Mouse (Mus musculus): ENCODE data around the gene Grik5. TPM values are rescaled to one million over a fixed set of nuclear protein-coding genes. Genes with fewer than 3 reads are reported as not detected.

The Grik5 gene
- polyA plus RNA-seq, 1 experiment: 31.5 TPM

GRCm38 (mm10) chr7:25034796-25035195 is 37.4 kb downstream of the Grik5 start:
- Histone ChIP-seq H3K9ac (ENCODE audit: low read depth, poor library complexity, severe bottlenecking) (no peak overlapping the region), H3K4me1 (ENCODE audit: control insufficient read depth, insufficient read depth, low read length) (no peaks in the 10 kb centered on the region), H3K36me3 (ENCODE audit: control insufficient read depth, insufficient read depth, low read length, poor library complexity, severe bottlenecking) (no peaks in the 10 kb centered on the region), H3K27me3 (ENCODE audit: control insufficient read depth, insufficient read depth, low read length, poor library complexity, severe bottlenecking) (no peaks in the 10 kb centered on the region), H3K4me3 (ENCODE audit: low read depth, low read length) (no peak overlapping the region), H3K27ac (ENCODE audit: insufficient read depth, low read length) (no peak overlapping the region), H3K9me3 (replicated peaks; ENCODE audit: control insufficient read depth, insufficient read depth, low read length, poor library complexity, severe bottlenecking) (no peaks in the 10 kb centered on the region)
- no peak for TF ChIP-seq CTCF (IDR thresholded peaks at IDR 0.05; ENCODE audit: low read depth, low read length)
- no peak for TF ChIP-seq POLR2A (IDR thresholded peaks at IDR 0.05; ENCODE audit: insufficient read depth, low read length)
- no peak for TF ChIP-seq EP300 (IDR thresholded peaks at IDR 0.05; ENCODE audit: insufficient read depth, low read depth, low read length)

- no peaks in the 10 kb centered on the region for H3K9me3 ChIP-seq (replicated peaks; ENCODE audit: control insufficient read depth, insufficient read depth, low read length, poor library complexity, severe bottlenecking)
- H3K36me3 ChIP-seq (ENCODE audit: control insufficient read depth, insufficient read depth, low read length, poor library complexity, severe bottlenecking): no peaks in the 10 kb centered on the region
- TF ChIP-seq EP300 (IDR thresholded peaks at IDR 0.05; ENCODE audit: insufficient read depth, low read depth, low read length) (no peak), CTCF (IDR thresholded peaks at IDR 0.05; ENCODE audit: low read depth, low read length) (no peak), POLR2A (IDR thresholded peaks at IDR 0.05; ENCODE audit: insufficient read depth, low read length) (no peak)
Observed at GRCm38 (mm10) chr7:25031528-25031927, 40.6 kb downstream of the Grik5 start.

DNA sequence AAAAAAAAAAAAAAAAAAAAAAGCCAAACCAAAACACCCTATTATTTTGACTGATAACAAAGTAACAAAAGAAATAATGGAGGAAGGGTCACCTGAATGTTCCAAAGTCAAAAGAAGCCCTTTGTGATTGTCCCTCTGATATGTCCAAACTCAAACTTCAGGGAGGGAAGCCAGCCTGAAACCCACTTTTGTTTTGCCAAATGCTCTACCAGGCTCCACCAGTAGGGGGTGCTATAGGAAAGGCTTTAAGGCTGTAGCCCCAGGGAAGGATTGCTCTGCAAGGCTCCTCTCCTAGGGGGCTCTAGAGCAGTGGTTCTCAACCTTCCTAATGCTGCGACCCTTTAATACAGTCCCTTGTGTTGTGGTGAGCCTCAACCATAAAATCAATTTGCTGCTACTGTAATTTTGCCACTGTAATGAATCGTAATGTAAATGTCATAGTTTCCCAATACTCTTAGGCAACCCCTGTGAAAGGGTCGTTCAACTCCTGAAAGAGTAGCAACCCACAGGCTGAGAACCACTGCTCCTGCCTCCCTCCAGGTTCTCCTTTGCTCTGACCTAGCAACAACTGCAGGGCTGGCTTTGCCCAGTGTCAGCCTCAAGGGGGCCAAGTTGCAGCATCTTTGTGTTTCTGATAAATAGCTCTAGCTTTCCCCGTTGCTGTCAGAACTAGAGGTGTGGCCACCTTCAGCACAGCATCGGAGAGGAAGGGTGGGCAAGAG is 42.0 kb downstream of the Grik5 start:
- Histone ChIP-seq H3K27me3 (ENCODE audit: control insufficient read depth, insufficient read depth, low read length, poor library complexity, severe bottlenecking) (no peaks in the 10 kb centered on the region), H3K9ac (ENCODE audit: low read depth, poor library complexity, severe bottlenecking) (no peak overlapping the region), H3K27ac (ENCODE audit: insufficient read depth, low read length) (no peak overlapping the region), H3K36me3 (ENCODE audit: control insufficient read depth, insufficient read depth, low read length, poor library complexity, severe bottlenecking) (no peaks in the 10 kb centered on the region), H3K4me1 (ENCODE audit: control insufficient read depth, insufficient read depth, low read length) (no peaks in the 10 kb centered on the region), H3K4me3 (ENCODE audit: low read depth, low read length) (no peak overlapping the region), H3K9me3 (replicated peaks; ENCODE audit: control insufficient read depth, insufficient read depth, low read length, poor library complexity, severe bottlenecking) (no peaks in the 10 kb centered on the region)
- TF ChIP-seq CTCF (IDR thresholded peaks at IDR 0.05; ENCODE audit: low read depth, low read length) (peak; percentile 64), EP300 (IDR thresholded peaks at IDR 0.05; ENCODE audit: insufficient read depth, low read depth, low read length) (no peak)

More at GRCm38 (mm10) chr7:25031528-25031927, 40.6 kb downstream of the Grik5 start:
- no peak overlapping the region for H3K4me3 ChIP-seq (ENCODE audit: low read depth, low read length)
- no peak overlapping the region for H3K9ac ChIP-seq (ENCODE audit: low read depth, poor library complexity, severe bottlenecking)
- no peaks in the 10 kb centered on the region for H3K27me3 ChIP-seq (ENCODE audit: control insufficient read depth, insufficient read depth, low read length, poor library complexity, severe bottlenecking)
- no peaks in the 10 kb centered on the region for H3K4me1 ChIP-seq (ENCODE audit: control insufficient read depth, insufficient read depth, low read length)
- H3K27ac ChIP-seq (ENCODE audit: insufficient read depth, low read length): no peak overlapping the region

DNA sequence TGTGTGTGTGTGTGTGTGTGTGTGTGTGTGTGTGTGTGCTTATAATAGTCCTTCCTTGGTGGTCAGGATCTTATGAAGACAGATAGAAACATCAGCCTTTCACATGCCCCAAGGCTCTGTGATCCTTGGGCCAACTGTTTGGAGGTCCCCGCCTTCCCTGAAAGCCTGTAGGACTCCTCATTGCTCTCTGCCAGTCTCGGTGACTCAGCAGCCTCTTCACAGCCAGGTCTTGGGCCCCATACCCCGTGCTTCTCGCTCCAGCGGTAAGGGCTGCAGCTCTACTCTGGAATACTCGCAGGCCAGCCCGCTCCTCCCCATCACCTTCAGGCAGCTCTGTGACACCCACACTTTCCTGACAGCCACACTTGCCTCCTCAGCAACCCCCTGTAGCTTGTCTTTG is 45.7 kb downstream of the Grik5 start:
- Histone ChIP-seq H3K27me3 (ENCODE audit: control insufficient read depth, insufficient read depth, low read length, poor library complexity, severe bottlenecking) (no peaks in the 10 kb centered on the region), H3K9ac (ENCODE audit: low read depth, poor library complexity, severe bottlenecking) (no peak overlapping the region), H3K36me3 (ENCODE audit: control insufficient read depth, insufficient read depth, low read length, poor library complexity, severe bottlenecking) (no peaks in the 10 kb centered on the region), H3K27ac (ENCODE audit: insufficient read depth, low read length) (no peak overlapping the region), H3K9me3 (replicated peaks; ENCODE audit: control insufficient read depth, insufficient read depth, low read length, poor library complexity, severe bottlenecking) (no peaks in the 10 kb centered on the region), H3K4me1 (ENCODE audit: control insufficient read depth, insufficient read depth, low read length) (peaks cover 2% of the 10 kb centered on the region), H3K4me3 (ENCODE audit: low read depth, low read length) (no peak overlapping the region)
- TF ChIP-seq CTCF (IDR thresholded peaks at IDR 0.05; ENCODE audit: low read depth, low read length): no peak
- TF ChIP-seq EP300 (IDR thresholded peaks at IDR 0.05; ENCODE audit: insufficient read depth, low read depth, low read length): no peak
- TF ChIP-seq POLR2A (IDR thresholded peaks at IDR 0.05; ENCODE audit: insufficient read depth, low read length): no peak

DNA sequence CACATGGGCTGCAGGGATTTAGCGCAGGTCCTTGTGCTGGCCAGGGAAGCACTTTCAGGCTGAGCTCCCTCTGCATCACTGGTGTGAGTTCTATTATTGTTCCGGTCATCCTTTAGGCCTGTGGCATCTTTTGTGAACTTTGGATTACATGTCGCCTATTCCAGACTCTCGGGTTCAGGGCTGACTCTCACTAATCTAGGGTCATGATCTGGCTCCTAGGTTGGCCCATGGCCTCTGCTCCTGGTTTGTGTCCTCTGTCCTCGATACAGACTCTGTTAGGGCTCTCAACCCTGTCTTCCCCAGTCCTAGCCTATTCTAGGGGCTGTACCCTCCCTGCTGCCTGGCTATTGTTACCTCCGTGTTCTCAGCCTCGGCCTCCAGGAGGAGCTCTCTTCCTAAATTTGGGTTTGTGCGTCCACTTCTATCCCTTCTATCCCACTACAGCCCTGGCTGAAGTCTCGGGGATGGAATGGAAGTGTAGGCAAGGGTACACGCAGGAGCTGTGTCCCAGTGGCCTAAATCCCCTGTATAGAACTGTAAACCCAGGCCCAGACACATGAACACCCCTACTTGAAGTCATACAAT is 46.2 kb downstream of the Grik5 start:
- TF ChIP-seq POLR2A (IDR thresholded peaks at IDR 0.05; ENCODE audit: insufficient read depth, low read length): no peak
- TF ChIP-seq CTCF (IDR thresholded peaks at IDR 0.05; ENCODE audit: low read depth, low read length): peak; percentile 48
- H3K27ac ChIP-seq (ENCODE audit: insufficient read depth, low read length): no peak overlapping the region
- no peaks in the 10 kb centered on the region for H3K9me3 ChIP-seq (replicated peaks; ENCODE audit: control insufficient read depth, insufficient read depth, low read length, poor library complexity, severe bottlenecking)
- H3K27me3 ChIP-seq (ENCODE audit: control insufficient read depth, insufficient read depth, low read length, poor library complexity, severe bottlenecking): no peaks in the 10 kb centered on the region
- peaks cover 2% of the 10 kb centered on the region for H3K4me1 ChIP-seq (ENCODE audit: control insufficient read depth, insufficient read depth, low read length)
- no peak overlapping the region for H3K9ac ChIP-seq (ENCODE audit: low read depth, poor library complexity, severe bottlenecking)
- H3K36me3 ChIP-seq (ENCODE audit: control insufficient read depth, insufficient read depth, low read length, poor library complexity, severe bottlenecking): no peaks in the 10 kb centered on the region
- H3K4me3 ChIP-seq (ENCODE audit: low read depth, low read length): no peak overlapping the region

DNA sequence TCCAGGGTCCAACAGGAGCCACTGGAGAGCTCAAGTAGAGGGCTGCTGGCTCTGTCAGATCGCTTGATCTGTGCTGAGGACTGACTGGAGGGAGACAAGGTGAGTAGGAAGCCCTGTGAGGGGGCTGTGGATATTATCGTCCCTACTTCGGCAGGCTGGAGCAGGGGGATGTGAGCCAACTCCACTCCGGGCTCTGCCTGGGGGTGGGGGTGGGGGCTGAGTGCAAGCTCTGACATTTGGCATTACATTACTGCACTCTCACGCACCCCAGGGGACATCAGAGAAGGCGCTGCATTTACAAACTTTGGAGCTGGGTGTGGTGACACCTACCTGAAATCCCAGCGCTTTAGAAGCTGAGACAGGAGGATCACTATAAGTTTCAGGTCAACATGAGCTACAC is 60.6 kb downstream of the Grik5 start:
- Histone ChIP-seq H3K36me3 (ENCODE audit: control insufficient read depth, insufficient read depth, low read length, poor library complexity, severe bottlenecking) (no peaks in the 10 kb centered on the region), H3K27ac (ENCODE audit: insufficient read depth, low read length) (no peak overlapping the region), H3K4me1 (ENCODE audit: control insufficient read depth, insufficient read depth, low read length) (peaks cover 3% of the 10 kb centered on the region), H3K27me3 (ENCODE audit: control insufficient read depth, insufficient read depth, low read length, poor library complexity, severe bottlenecking) (no peaks in the 10 kb centered on the region), H3K9me3 (replicated peaks; ENCODE audit: control insufficient read depth, insufficient read depth, low read length, poor library complexity, severe bottlenecking) (no peaks in the 10 kb centered on the region), H3K4me3 (ENCODE audit: low read depth, low read length) (no peak overlapping the region), H3K9ac (ENCODE audit: low read depth, poor library complexity, severe bottlenecking) (no peak overlapping the region)
- no peak for TF ChIP-seq POLR2A (IDR thresholded peaks at IDR 0.05; ENCODE audit: insufficient read depth, low read length)
- no peak for TF ChIP-seq EP300 (IDR thresholded peaks at IDR 0.05; ENCODE audit: insufficient read depth, low read depth, low read length)
- no peak for TF ChIP-seq CTCF (IDR thresholded peaks at IDR 0.05; ENCODE audit: low read depth, low read length)
